Comparison of ENCODE assay signal across 23 mouse cellular contexts in the genomic region with DNA sequence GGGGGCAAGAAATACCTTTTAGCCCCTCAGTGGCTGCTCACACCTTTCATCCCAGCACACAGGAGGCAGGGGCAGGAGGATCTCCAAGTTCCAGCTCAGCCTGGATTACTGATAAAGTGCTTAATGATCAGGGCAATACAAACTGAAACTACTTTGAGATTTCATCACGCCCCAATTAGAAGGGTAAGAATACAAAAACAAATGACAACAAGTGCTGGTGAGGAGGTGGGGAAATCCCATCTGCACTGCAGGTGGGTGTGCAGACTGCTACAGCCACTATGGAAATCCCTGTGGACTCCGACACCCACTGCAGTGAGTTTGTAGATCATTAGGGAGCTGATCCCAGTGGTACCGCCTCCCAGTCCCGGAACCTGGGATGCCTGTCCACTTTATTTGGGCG. TPM values are rescaled to one million over a fixed set of nuclear protein-coding genes. Genes with fewer than 3 reads are reported as not detected.
"Had no signal": no experiment of that assay in that cellular context is flagged by ENCODE, and none has a peak within 500 bp of the region (broad histone marks: within the 10 kb centered on the region; RNA-seq: fewer than 3 reads in every experiment).

No protein-coding gene starts in this region.

- H3K4me2 ChIP-seq: lung, embryonic 15.5 days; midbrain, embryonic 11.5 days; midbrain, embryonic 13.5 days; midbrain, embryonic 15.5 days; neural tube, embryonic 12.5 days; stomach, embryonic 15.5 days had no signal

- H3K9ac ChIP-seq: lung, embryonic 15.5 days; midbrain, embryonic 13.5 days; midbrain, embryonic 15.5 days; neural tube, embryonic 12.5 days; stomach, embryonic 15.5 days had no signal

- H3K4me1 ChIP-seq: lung, embryonic 15.5 days; megakaryocyte, embryonic 14.5 days; midbrain, embryonic 13.5 days; midbrain, embryonic 15.5 days; neural tube, embryonic 12.5 days; stomach, embryonic 15.5 days had no signal

- H3K4me3 ChIP-seq: lung, embryonic 15.5 days; megakaryocyte, embryonic 14.5 days; midbrain, embryonic 13.5 days; midbrain, embryonic 15.5 days; neural tube, embryonic 12.5 days; stomach, embryonic 15.5 days had no signal

- H3K9me3 ChIP-seq: lung, embryonic 15.5 days; midbrain, embryonic 13.5 days; midbrain, embryonic 15.5 days; neural tube, embryonic 12.5 days; stomach, embryonic 15.5 days had no signal

- DNase-seq: lung, adult 2 months; lung, postnatal 14 days; lung, postnatal 36 days; right cerebral cortex, postnatal 14 days; thymus, adult 2 months; thymus, postnatal 25 days; thymus, postnatal 4 days had no signal

- H3K27ac ChIP-seq: lung, embryonic 15.5 days; macrophage; midbrain, embryonic 13.5 days; midbrain, embryonic 15.5 days; neural tube, embryonic 12.5 days; stomach, embryonic 15.5 days; stomach, postnatal 0 days had no signal

- H3K27me3 ChIP-seq: lung, embryonic 15.5 days; megakaryocyte, embryonic 14.5 days; midbrain, embryonic 13.5 days; midbrain, embryonic 15.5 days; neural tube, embryonic 12.5 days; stomach, embryonic 15.5 days had no signal

RNA-seq across cellular contexts. Expression of gene Gm20379, which starts 1.5 kb away (rescaled TPM):
- total RNA-seq: megakaryocyte progenitor cell, adult 5-6 weeks; midbrain, postnatal 0 days; monocyte, adult 5-6 weeks; neutrophil, adult 5-6 weeks had no signal
- polyA plus RNA-seq: lung, adult 2 months; macrophage; spleen, adult 2 months; testis, adult 2 months; thymus, adult 2 months; urinary bladder, adult 2 months had no signal
